Mouse (Mus musculus) layer of hippocampus, adult 18-20 months (tissue): ENCODE data around the gene Ush2a. TPM values are rescaled to one million over a fixed set of nuclear protein-coding genes. Genes with fewer than 3 reads are reported as not detected.
A peak's percentile ranks its signal among the peaks of the same experiment; 100 is the strongest.

Experiments
- DNase-seq, 2 experiments: peaks; one replicate each; pipeline ENCODE4 v3.0.0; 2022; ENCODE audit warnings: low spot score in 2 of 2
- long read RNA-seq: library from polyadenylated mRNA; stranded (forward); transcript quantifications from one replicate; pipeline ENCODE4 v2.0.0, GENCODE M21; 2021
- total RNA-seq, 2 experiments: library from RNA; stranded (reverse); gene quantifications; 2 replicates each; pipeline ENCODE4 v1.2.3; 2021

Ush2a gene
- under 1 TPM; 0.10 to 0.32 TPM for total RNA-seq
- long read RNA-seq: 0 reads

- peak in 1 of 2 experiments; percentile 16 for DNase-seq
These were observed at the start of gene Ush2a for GRCm38 (mm10) chr1:188261903-188262682. Gene Ush2a, plus strand, starts transcription at chr1:188262023.

GRCm38 (mm10) chr1:188214885-188215611, 46.8 kb upstream of the Ush2a start:
- DNase-seq: no peak

GRCm38 (mm10) chr1:188221226-188221792, 40.5 kb upstream of the Ush2a start:
- DNase-seq: peak in 1 of 2 experiments; percentile 48

- peak in 1 of 2 experiments; percentile 1 for DNase-seq
These were observed 28.6 kb upstream of the Ush2a start for GRCm38 (mm10) chr1:188233036-188233724.

GRCm38 (mm10) chr1:188238636-188239035, 23.2 kb upstream of the Ush2a start:
- DNase-seq: no peak

- no peak for DNase-seq
These were observed 20.1 kb upstream of the Ush2a start for GRCm38 (mm10) chr1:188241766-188242165.

- peak; percentile 2 to 46 for DNase-seq
These were observed 4.3 kb upstream of the Ush2a start for GRCm38 (mm10) chr1:188257500-188257899.

GRCm38 (mm10) chr1:188260259-188261107, 1.3 kb upstream of the Ush2a start:
- no peak for DNase-seq

GRCm38 (mm10) chr1:188267127-188267722, 5.4 kb downstream of the Ush2a start:
- no peak for DNase-seq

GRCm38 (mm10) chr1:188269071-188269470, 7.2 kb downstream of the Ush2a start:
- DNase-seq: no peak

GRCm38 (mm10) chr1:188313303-188313702, 51.5 kb downstream of the Ush2a start:
- no peak for DNase-seq

GRCm38 (mm10) chr1:188316574-188316973, 54.8 kb downstream of the Ush2a start:
- DNase-seq: no peak

- no peak for DNase-seq
These were observed 58.4 kb downstream of the Ush2a start for GRCm38 (mm10) chr1:188320204-188320603.

GRCm38 (mm10) chr1:188321534-188321933, 59.7 kb downstream of the Ush2a start:
- DNase-seq: no peak

GRCm38 (mm10) chr1:188330406-188330805, 68.6 kb downstream of the Ush2a start:
- no peak for DNase-seq

GRCm38 (mm10) chr1:188333936-188334335, 72.1 kb downstream of the Ush2a start:
- DNase-seq: no peak

- DNase-seq: no peak
These were observed 85.9 kb downstream of the Ush2a start for GRCm38 (mm10) chr1:188347762-188348161.

GRCm38 (mm10) chr1:188354726-188355125, 92.9 kb downstream of the Ush2a start:
- no peak for DNase-seq

GRCm38 (mm10) chr1:188363548-188363947, 101.7 kb downstream of the Ush2a start:
- peak in 1 of 2 experiments; percentile 12 for DNase-seq

- no peak for DNase-seq
These were observed 123.4 kb downstream of the Ush2a start for GRCm38 (mm10) chr1:188385180-188385579.
